Mouse (Mus musculus) kidney, embryonic 14.5 days (tissue): Measurements from ENCODE around the gene Zfp781. TPM values are rescaled to one million over a fixed set of nuclear protein-coding genes. Genes with fewer than 3 reads are reported as not detected.
A peak's percentile ranks its signal among the peaks of the same experiment; 100 is the strongest.
"Not testable (repeated sequence)": the region's sequence is repeated elsewhere in the genome, so short reads cannot be mapped to it uniquely, and the experiment has no call there.

Source experiments
- ATAC-seq: fragments of 200-750 bp; cut with Nextera tagmentation; 2 replicates; pipeline ENCODE4 v1.8.0; 2017; ENCODE audit warnings: moderate number of reproducible peaks, mild to moderate bottlenecking, moderate TSS enrichment, moderate library complexity; ENCODE audit not compliant: low FRiP score, low TSS enrichment
- H3K27ac ChIP-seq: fragments of 300-500 bp; sonication (generic); 2 replicates; pipeline ENCODE4 v1.5.1; 2014; ENCODE audit warnings: low read depth, mild to moderate bottlenecking, low read length, moderate library complexity, mixed read lengths
- H3K27me3 ChIP-seq: fragments of 300-500 bp; sonication (generic); 2 replicates; pipeline ENCODE4 v1.6.1; 2014; ENCODE audit warnings: mild to moderate bottlenecking, low read length; ENCODE audit not compliant: control insufficient read depth, insufficient read depth
- H3K36me3 ChIP-seq: fragments of 300-500 bp; sonication (generic); 2 replicates; pipeline ENCODE4 v1.6.1; 2014; ENCODE audit warnings: low read length, mixed read lengths; ENCODE audit not compliant: control insufficient read depth, insufficient read depth
- H3K4me1 ChIP-seq: fragments of 300-500 bp; sonication (generic); 2 replicates; pipeline ENCODE4 v1.6.1; 2014; ENCODE audit warnings: low read length, mixed read lengths; ENCODE audit not compliant: control insufficient read depth, insufficient read depth
- H3K4me2 ChIP-seq: fragments of 300-500 bp; sonication (generic); replicated peaks from 2 replicates; pipeline ENCODE4 v1.6.1; 2014; ENCODE audit warnings: low read depth, mild to moderate bottlenecking, low read length
- H3K4me3 ChIP-seq: fragments of 300-500 bp; sonication (generic); 2 replicates; pipeline ENCODE4 v1.5.1; 2014; ENCODE audit warnings: mild to moderate bottlenecking, low read length
- H3K9ac ChIP-seq: fragments of 300-500 bp; sonication (generic); 2 replicates; pipeline ENCODE4 v1.6.1; 2014; ENCODE audit warnings: low read depth, mild to moderate bottlenecking, low read length, moderate library complexity
- H3K9me3 ChIP-seq: fragments of 300-500 bp; sonication (generic); 2 replicates; pipeline ENCODE4 v1.6.1; 2016; ENCODE audit warnings: low read length; ENCODE audit not compliant: control insufficient read depth
- WGBS: fragments of 180-500 bp; shearing (Covaris S2); extraction: QIAGEN DNeasy Blood & Tissue Kit; methylation state at CpG from one replicate; pipeline ENCODE4 v1.1.7; 2014; 5-methylcytosine and 5-hydroxymethylcytosine counted together
- polyA plus RNA-seq: library from polyadenylated mRNA; unstranded; fragments of >200 nt; fragmentation: Nextera tagmentation; extraction: Ambion mirVana; gene quantifications from 2 replicates; pipeline ENCODE4 v1.2.1, GENCODE M21; 2014

The Zfp781 gene
- 6.2 and 8.0 TPM in 2 replicates for polyA plus RNA-seq

DNA sequence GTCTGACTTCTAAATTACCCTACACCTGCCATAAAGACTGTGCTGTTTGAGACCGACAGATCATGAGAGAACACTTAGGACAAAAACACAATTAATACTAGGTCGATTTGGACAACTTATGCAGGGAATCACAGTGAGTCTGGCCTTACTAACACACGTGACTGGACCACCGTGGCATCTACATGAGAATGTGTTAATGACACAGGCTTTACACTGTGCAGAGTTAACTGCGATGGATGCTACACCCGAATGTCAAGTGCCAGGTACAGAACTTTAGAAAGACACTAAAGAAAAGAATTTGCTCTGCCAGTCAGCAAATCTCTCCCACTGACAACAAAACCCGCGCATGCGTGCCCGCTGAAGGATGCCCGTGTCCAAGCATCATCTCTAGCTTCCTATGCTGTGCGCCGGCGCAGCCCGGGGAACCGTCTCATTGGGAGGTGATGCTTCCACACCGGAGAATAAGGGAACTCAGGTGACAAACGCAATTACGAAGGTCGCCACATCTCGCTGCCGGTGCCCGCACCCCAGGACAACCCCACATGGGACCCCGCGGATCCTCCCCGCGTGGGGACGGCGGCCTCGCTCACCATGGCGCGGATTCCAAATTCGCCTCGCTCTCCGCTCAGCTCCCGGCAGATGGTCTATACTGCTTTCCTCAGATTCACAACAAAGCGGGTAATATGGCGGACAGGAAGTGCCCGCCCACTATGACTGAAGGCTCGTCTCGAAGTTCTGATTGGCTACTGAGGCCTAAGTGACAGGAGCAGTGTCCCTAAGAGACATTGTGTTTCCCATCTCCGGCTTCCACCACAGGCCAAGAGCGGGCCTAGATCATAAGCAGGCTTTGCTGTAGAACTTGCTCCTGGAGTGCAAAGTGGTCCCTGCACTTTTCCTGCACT, at the start of gene Zfp781:
Gene Zfp781, minus strand, starts transcription at position 639 of the 902 bp plus-strand sequence.
- ATAC-seq, result peak; percentile 98
- H3K9me3 ChIP-seq, result not testable (repeated sequence)
- no CpG with 5 or more reads among the region's 43 CpGs for WGBS

DNA sequence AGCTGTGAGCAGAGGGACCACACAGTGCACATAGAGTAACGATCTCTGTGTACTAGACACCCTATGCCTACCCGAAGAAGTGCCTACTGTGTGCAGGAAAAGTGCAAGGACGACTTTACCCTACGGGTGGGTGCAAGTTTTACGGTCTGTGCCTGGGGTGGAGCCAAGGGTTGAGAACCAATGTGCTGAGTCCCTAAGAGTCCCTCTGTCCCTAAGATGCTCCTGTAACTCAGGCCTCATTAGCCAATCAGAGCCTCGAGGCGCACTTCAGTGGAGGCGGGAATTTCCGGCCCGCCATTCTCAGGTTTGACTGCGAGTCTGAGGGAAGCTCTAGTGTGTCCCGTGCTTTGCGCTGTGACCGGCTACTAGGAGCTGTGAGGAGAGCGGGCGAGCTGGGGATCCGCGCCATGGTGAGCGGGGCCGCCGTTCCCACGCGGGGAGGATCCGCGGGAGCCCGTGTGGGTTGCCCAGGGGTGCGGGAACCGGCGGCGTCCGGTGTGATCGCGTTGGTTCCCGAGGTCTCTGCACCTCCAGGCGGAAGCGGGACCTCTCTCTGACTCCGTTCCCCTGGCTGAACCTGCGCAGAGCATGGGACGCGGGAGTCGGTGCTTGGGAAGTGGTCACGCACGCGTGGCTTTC, 48.2 kb upstream of the Zfp781 start:
- not testable (repeated sequence) for H3K27ac ChIP-seq
- no CpG with 5 or more reads among the region's 44 CpGs for WGBS

More for the DNA sequence above, at the start of gene Zfp781:
- not testable (repeated sequence) for H3K27me3 ChIP-seq, H3K4me3 ChIP-seq, H3K4me2 ChIP-seq, H3K4me1 ChIP-seq, H3K9ac ChIP-seq, H3K27ac ChIP-seq, H3K36me3 ChIP-seq

DNA sequence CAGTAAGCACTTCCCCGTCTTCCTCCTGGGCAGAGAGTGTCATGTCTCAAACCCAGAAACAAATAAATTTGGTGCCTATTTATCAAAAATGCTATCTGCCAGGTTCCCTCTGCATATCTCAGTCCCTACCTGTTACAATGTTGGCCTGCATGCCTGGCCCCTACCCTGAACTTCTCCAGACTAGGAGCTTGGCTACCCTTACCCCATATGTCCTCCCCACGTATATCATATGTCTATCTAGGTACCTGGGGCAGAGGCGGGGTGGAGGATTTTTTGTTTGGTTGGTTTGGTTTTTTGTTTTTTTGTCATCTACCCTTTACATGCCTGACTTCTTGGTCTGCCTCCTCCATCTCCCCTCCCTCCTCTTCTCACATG, 451 bp upstream of the Zfp781 start:
- not testable (repeated sequence) for H3K27ac ChIP-seq, H3K9ac ChIP-seq, H3K27me3 ChIP-seq, H3K9me3 ChIP-seq, H3K4me1 ChIP-seq, H3K36me3 ChIP-seq, H3K4me2 ChIP-seq, H3K4me3 ChIP-seq, ATAC-seq
- WGBS, result no CpG with 5 or more reads among the region's 3 CpGs

More for the DNA sequence above, 48.2 kb upstream of the Zfp781 start:
- not testable (repeated sequence) for ATAC-seq, H3K4me1 ChIP-seq, H3K36me3 ChIP-seq, H3K27me3 ChIP-seq, H3K4me3 ChIP-seq, H3K4me2 ChIP-seq, H3K9me3 ChIP-seq, H3K9ac ChIP-seq

DNA sequence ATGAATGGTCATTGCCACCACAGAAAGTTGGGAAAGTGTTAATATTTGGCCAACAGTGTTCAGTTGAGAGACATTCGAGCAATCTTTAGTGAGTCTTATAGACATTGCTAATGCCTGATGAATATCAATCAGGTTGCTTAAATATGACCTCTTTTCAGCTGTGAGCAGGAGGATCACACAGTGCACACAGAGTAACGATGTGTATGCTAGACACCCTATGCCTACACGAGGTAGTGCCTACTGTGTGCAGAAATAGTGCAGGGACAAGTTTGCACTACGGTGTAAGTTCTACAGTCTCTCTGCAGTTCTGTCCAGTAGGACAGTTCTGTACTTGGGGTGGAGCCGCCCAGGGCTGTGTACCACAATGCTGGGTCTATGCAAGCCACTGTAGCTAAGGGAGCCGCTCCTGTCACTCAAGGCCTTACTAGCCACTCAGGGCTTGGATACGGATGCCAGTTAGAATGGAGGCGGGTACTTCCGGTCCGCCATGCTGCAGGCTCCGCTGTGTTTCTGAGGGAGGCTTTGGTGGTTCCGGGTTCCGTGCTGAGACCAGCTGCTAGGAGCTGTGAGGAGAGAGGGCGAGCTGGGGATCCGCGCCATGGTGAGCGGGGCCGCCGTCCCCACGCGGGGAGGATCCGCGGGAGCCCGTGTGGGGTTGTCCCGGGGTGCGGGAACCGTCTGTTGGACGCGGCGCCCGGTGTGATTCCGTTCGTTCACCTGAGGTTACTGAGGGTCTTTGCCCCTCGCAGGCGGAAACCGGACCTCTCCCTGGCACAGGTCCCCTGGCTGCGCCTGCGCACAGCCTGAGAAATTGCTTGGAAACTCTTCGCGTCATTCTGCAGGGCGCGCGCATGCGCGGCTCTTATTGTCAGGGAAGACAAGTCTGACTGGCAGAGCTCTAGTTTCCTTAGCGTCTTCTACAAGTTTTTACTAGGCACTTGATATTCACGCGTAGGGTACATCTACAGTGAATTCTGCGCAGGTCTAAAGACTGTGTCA, 66.6 kb downstream of the Zfp781 start, which contains the start of gene Gm32687:
Gene Gm32687, plus strand, starts transcription at position 526 of the 999 bp plus-strand sequence.
- H3K36me3 ChIP-seq, H3K9ac ChIP-seq, H3K4me2 ChIP-seq, H3K4me3 ChIP-seq, H3K27ac ChIP-seq, H3K4me1 ChIP-seq, H3K27me3 ChIP-seq, H3K9me3 ChIP-seq: not testable (repeated sequence)
- ATAC-seq, result peak; percentile 100
- 41% methylated on average over 3 of the region's 49 CpGs for WGBS

Other genes starting within 250 kb of the Zfp781 start
- 18.9 and 19.8 TPM in 2 replicates for gene Zfp433, start 225.7 kb downstream of the Zfp781 start, polyA plus RNA-seq
- gene Gm3055, start 159.3 kb downstream of the Zfp781 start, polyA plus RNA-seq, result 13.6 TPM in 2 replicates
- gene Gm4767, start 118.3 kb downstream of the Zfp781 start, polyA plus RNA-seq, result 3.3 and 4.7 TPM in 2 replicates
- 12.2 and 13.0 TPM in 2 replicates for gene Gm32687, start 66.5 kb downstream of the Zfp781 start, polyA plus RNA-seq
- gene Zfp873, start 117.6 kb upstream of the Zfp781 start, polyA plus RNA-seq, result 16.9 and 17.4 TPM in 2 replicates
- 8.4 and 8.6 TPM in 2 replicates for gene BC024063, start 152.9 kb upstream of the Zfp781 start, polyA plus RNA-seq
- 6.2 and 10.6 TPM in 2 replicates for gene AU041133, start 197.5 kb upstream of the Zfp781 start, polyA plus RNA-seq